8 mouse cellular contexts compared by ENCODE assay signal in genomic region chr13:74166348-74167056, GRCm38 (mm10). TPM values are rescaled to one million over a fixed set of nuclear protein-coding genes. Genes with fewer than 3 reads are reported as not detected.
DNase-seq lines count a peak whose midpoint lies in the region; ATAC-seq lines count a peak whose summit lies in the region.

No protein-coding gene starts in this region.

- peak; percentile 58 for DNase-seq in urinary bladder, postnatal 14 days (ENCODE audit: low spot score)
- DNase-seq in urinary bladder, postnatal 10 days (ENCODE audit: low spot score), result no peak
- DNase-seq in gastrocnemius, postnatal 4 days (ENCODE audit: low spot score in 2 of 2), result peak; percentile 31 to 52
- peak; percentile 71 for DNase-seq in intestine, embryonic 14.5 days (ENCODE audit: low spot score)
- peak; percentile 58 for DNase-seq in naive thymus-derived CD4-positive, alpha-beta T cell, adult 2 months (ENCODE audit: low read depth)

- ATAC-seq in common myeloid progenitor, adult 5-6 weeks (replicated peaks; ENCODE audit: low read depth, poor library complexity, severe bottlenecking), result peak; percentile 92
- ATAC-seq in intestine, embryonic 14.5 days (replicated peaks; ENCODE audit: low FRiP score, low TSS enrichment, low read depth), result peak; percentile 79
- ATAC-seq in liver, embryonic 12.5 days, result peak; percentile 90
- ATAC-seq in stomach, embryonic 15.5 days (ENCODE audit: insufficient read depth, low FRiP score, low read depth), result peak; percentile 76

- H3K27me3 ChIP-seq in intestine, embryonic 14.5 days (replicated peaks; ENCODE audit: control insufficient read depth, insufficient read depth, low read length), result no peaks in the 10 kb centered on the region
- no peaks in the 10 kb centered on the region for H3K27me3 ChIP-seq in liver, embryonic 12.5 days (replicated peaks)
- H3K27me3 ChIP-seq in stomach, embryonic 15.5 days (replicated peaks), result no peaks in the 10 kb centered on the region

- 0 out of 2 replicates have a peak, but pooled peaks cover 2% of the 10 kb centered on the region for H3K4me1 ChIP-seq in intestine, embryonic 14.5 days (replicated peaks; ENCODE audit: control insufficient read depth, insufficient read depth, low read length)
- peaks cover 15% of the 10 kb centered on the region for H3K4me1 ChIP-seq in liver, embryonic 12.5 days
- H3K4me1 ChIP-seq in stomach, embryonic 15.5 days, result no peaks in the 10 kb centered on the region

- no peak overlapping the region for H3K27ac ChIP-seq in intestine, embryonic 14.5 days (ENCODE audit: low read depth)
- H3K27ac ChIP-seq in liver, embryonic 12.5 days, result no peak overlapping the region
- H3K27ac ChIP-seq in stomach, embryonic 15.5 days, result no peak overlapping the region

- peak overlapping the region; percentile 45 for H3K9ac ChIP-seq in intestine, embryonic 14.5 days (ENCODE audit: low read length)
- peak overlapping the region; percentile 62 for H3K9ac ChIP-seq in liver, embryonic 12.5 days
- H3K9ac ChIP-seq in stomach, embryonic 15.5 days, result no peak overlapping the region

- WGBS in intestine, embryonic 14.5 days, result 6% methylated on average over 19 of the region's 19 CpGs
- 10% methylated on average over 19 of the region's 19 CpGs for WGBS in liver, embryonic 12.5 days (ENCODE audit: insufficient replicate concordance)
- WGBS in stomach, embryonic 15.5 days, result 7% methylated on average over 19 of the region's 19 CpGs

- peaks cover 16% of the 10 kb centered on the region for H3K36me3 ChIP-seq in intestine, embryonic 14.5 days (ENCODE audit: control insufficient read depth, insufficient read depth, low read length)
- H3K36me3 ChIP-seq in liver, embryonic 12.5 days, result peaks cover 13% of the 10 kb centered on the region; the same call in 1 of the 2 replicates
- 0 out of 2 replicates have a peak, but pooled peaks cover 8% of the 10 kb centered on the region for H3K36me3 ChIP-seq in stomach, embryonic 15.5 days

- H3K4me2 ChIP-seq in intestine, embryonic 14.5 days (ENCODE audit: low read length), result peak overlapping the region; percentile 68
- H3K4me2 ChIP-seq in liver, embryonic 12.5 days, result peak overlapping the region; percentile 68
- peak overlapping the region; percentile 86 for H3K4me2 ChIP-seq in stomach, embryonic 15.5 days

- H3K4me3 ChIP-seq in intestine, embryonic 14.5 days (ENCODE audit: low read depth, low read length), result peak overlapping the region; percentile 49
- H3K4me3 ChIP-seq in liver, embryonic 12.5 days, result peak overlapping the region; percentile 48
- H3K4me3 ChIP-seq in stomach, embryonic 15.5 days (replicated peaks), result peak overlapping the region; percentile 51

- H3K9me3 ChIP-seq in intestine, embryonic 14.5 days (ENCODE audit: control insufficient read depth, low read length), result no peaks in the 10 kb centered on the region
- H3K9me3 ChIP-seq in liver, embryonic 12.5 days (replicated peaks), result no peaks in the 10 kb centered on the region
- no peaks in the 10 kb centered on the region for H3K9me3 ChIP-seq in stomach, embryonic 15.5 days

RNA-seq across cellular contexts. Expression of gene Exoc3, which starts 42.0 kb away (rescaled TPM):
- total RNA-seq in common myeloid progenitor, adult 5-6 weeks (2017), result 38.2 and 40.0 TPM in 2 replicates
- 10 to 100 TPM; 39.0 to 43.5 TPM for total RNA-seq in gastrocnemius, postnatal 4 days (2021)
- polyA plus RNA-seq in intestine, embryonic 14.5 days (2014; fragmentation: Nextera tagmentation; extraction: Ambion mirVana), result 75.7 and 76.8 TPM in 2 replicates
- polyA plus RNA-seq in liver, embryonic 12.5 days (2016; fragmentation: Nextera tagmentation; extraction: Ambion mirVana), result 32.9 and 36.4 TPM in 2 replicates
- 59.6 and 67.2 TPM in 2 replicates for polyA plus RNA-seq in stomach, embryonic 15.5 days (2015; fragmentation: Nextera tagmentation; extraction: Ambion mirVana)

RNA-seq across cellular contexts. Expression of gene Slc9a3, which starts 45.2 kb away (rescaled TPM):
- total RNA-seq in common myeloid progenitor, adult 5-6 weeks (2017), result not detected in 2 replicates
- total RNA-seq in gastrocnemius, postnatal 4 days (2021), result under 1 TPM; 0.73 to 0.76 TPM
- 0.11 and 0.47 TPM in 2 replicates for polyA plus RNA-seq in intestine, embryonic 14.5 days (2014; fragmentation: Nextera tagmentation; extraction: Ambion mirVana)
- polyA plus RNA-seq in liver, embryonic 12.5 days (2016; fragmentation: Nextera tagmentation; extraction: Ambion mirVana), result not detected in 2 replicates
- 0.55 and 1.1 TPM in 2 replicates for polyA plus RNA-seq in stomach, embryonic 15.5 days (2015; fragmentation: Nextera tagmentation; extraction: Ambion mirVana)
